Mouse (Mus musculus) gastrocnemius, postnatal 25 days (tissue): ENCODE data around the gene Srsf10. TPM values are rescaled to one million over a fixed set of nuclear protein-coding genes. Genes with fewer than 3 reads are reported as not detected.

ENCODE experiments used
- DNase-seq: peaks from one replicate; pipeline ENCODE4 v3.0.0; 2022
- long read RNA-seq, 2 experiments: library from polyadenylated mRNA; stranded (forward); transcript quantifications; one replicate each; pipeline ENCODE4 v2.0.0; 2021
- total RNA-seq, 2 experiments: library from RNA; stranded (reverse); gene quantifications; 1 replicate in 1 of 2; 2 replicates in 1 of 2; pipeline ENCODE4 v1.2.3; 2021

Srsf10 gene
- total RNA-seq = 10 to 100 TPM; 22.6 to 25.2 TPM
- long read RNA-seq, experiment 1, transcript Srsf10-204 (6 exons, 3,058 nt) = major isoform, 8 of 28 reads
- long read RNA-seq, experiment 1, partial matches to known transcripts = 4 of 28 reads
- long read RNA-seq, experiment 1, other reads (novel, unspliced or antisense) = 7 of 28 reads
- long read RNA-seq, experiment 2, transcript Srsf10-204 (6 exons, 3,058 nt) = minor isoform, 7 of 35 reads
- long read RNA-seq, experiment 2, transcript Srsf10-205 (6 exons, 3,754 nt) = major isoform, 11 of 35 reads
- long read RNA-seq, experiment 2, partial matches to known transcripts = 4 of 35 reads
- long read RNA-seq, experiment 2, other reads (novel, unspliced or antisense) = 9 of 35 reads

- DNase-seq = peak; percentile 98
Observed at GRCm38 (mm10) chr4:135855536-135856222, at the start of gene Srsf10. Srsf10 (plus strand) TSS chr4:135855747.

GRCm38 (mm10) chr4:135814896-135815295 lies 40.7 kb upstream of the Srsf10 start:
- DNase-seq = no peak

- DNase-seq = no peak
Observed at GRCm38 (mm10) chr4:135816905-135817622, 38.5 kb upstream of the Srsf10 start.

GRCm38 (mm10) chr4:135818366-135818765 lies 37.2 kb upstream of the Srsf10 start:
- DNase-seq = no peak

- DNase-seq = peak; percentile 69
Observed at GRCm38 (mm10) chr4:135819826-135820526, 35.6 kb upstream of the Srsf10 start.

GRCm38 (mm10) chr4:135821772-135822171 lies 33.8 kb upstream of the Srsf10 start:
- DNase-seq = no peak

- no peak for DNase-seq
Observed at GRCm38 (mm10) chr4:135823298-135823697, 32.2 kb upstream of the Srsf10 start.

GRCm38 (mm10) chr4:135824254-135824653 lies 31.3 kb upstream of the Srsf10 start:
- no peak for DNase-seq

- peak; percentile 75 for DNase-seq
Observed at GRCm38 (mm10) chr4:135828491-135828890, 27.1 kb upstream of the Srsf10 start.

GRCm38 (mm10) chr4:135832070-135832469 lies 23.5 kb upstream of the Srsf10 start:
- DNase-seq = peak; percentile 76

GRCm38 (mm10) chr4:135833301-135834123 lies 22.0 kb upstream of the Srsf10 start:
- DNase-seq = no peak

- DNase-seq = no peak
Observed at GRCm38 (mm10) chr4:135834124-135834717, 21.3 kb upstream of the Srsf10 start.

- DNase-seq = peak; percentile 69
Observed at GRCm38 (mm10) chr4:135838925-135839292, 16.6 kb upstream of the Srsf10 start.

- peak; percentile 44 for DNase-seq
Observed at GRCm38 (mm10) chr4:135839293-135840011, 16.1 kb upstream of the Srsf10 start.

GRCm38 (mm10) chr4:135844400-135844799 lies 11.1 kb upstream of the Srsf10 start:
- DNase-seq = no peak

GRCm38 (mm10) chr4:135847581-135847980 lies 8.0 kb upstream of the Srsf10 start:
- DNase-seq = peak; percentile 42

GRCm38 (mm10) chr4:135850411-135851095 lies 5.0 kb upstream of the Srsf10 start:
- no peak for DNase-seq

- DNase-seq = no peak
Observed at GRCm38 (mm10) chr4:135851942-135852341, 3.6 kb upstream of the Srsf10 start.

GRCm38 (mm10) chr4:135853987-135854546 lies 1.5 kb upstream of the Srsf10 start:
- no peak for DNase-seq
